Mouse (Mus musculus) kidney, postnatal 4 days (tissue): ENCODE results near the gene Mcts1.

Experiments
- DNase-seq, 2 experiments: peaks; one replicate each; pipeline ENCODE4 v3.0.0; 2021; ENCODE audit warnings: mixed read lengths in 2 of 2

Mcts1 gene

GRCm38 (mm10) chrX:38656206-38656883, 56.0 kb downstream of the Mcts1 start:
- DNase-seq = no peak
